ENCODE assay signal across 12 mouse cellular contexts in the genomic region with DNA sequence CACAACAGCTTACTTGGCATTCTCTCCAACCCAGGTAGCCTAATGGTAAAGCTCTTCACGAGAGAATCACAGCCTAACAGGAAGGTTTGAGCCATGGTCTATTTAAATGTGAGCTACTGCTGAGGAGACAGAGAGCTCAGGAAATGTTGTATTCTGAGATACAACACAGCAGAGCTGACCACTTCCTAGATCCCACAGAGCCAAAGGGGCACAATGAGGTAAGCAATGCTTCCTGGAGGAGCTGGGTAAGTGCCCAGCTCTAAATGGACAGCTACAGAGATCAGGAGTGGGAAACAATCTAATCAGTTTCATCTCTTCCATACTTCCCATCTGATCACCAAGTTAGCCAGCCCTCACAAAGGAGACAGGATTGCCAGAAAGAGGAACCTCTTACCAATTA. TPM values are rescaled to one million over a fixed set of nuclear protein-coding genes. Genes with fewer than 3 reads are reported as not detected.
DNase-seq lines count a peak whose midpoint lies in the region; ATAC-seq lines count a peak whose summit lies in the region.
"Had no signal": no experiment of that assay in that cellular context is flagged by ENCODE, and none has a peak within 500 bp of the region (broad histone marks: within the 10 kb centered on the region; RNA-seq: fewer than 3 reads in every experiment).

No protein-coding gene starts in this region.

- H3K4me2 ChIP-seq in intestine, embryonic 16.5 days (ENCODE audit: low read depth, low read length) = no peak overlapping the region
- H3K4me2 ChIP-seq in intestine, embryonic 15.5 days (replicated peaks) = no peak overlapping the region
- H3K4me2 ChIP-seq in midbrain, embryonic 14.5 days (ENCODE audit: low read length) = no peak overlapping the region
- no peak overlapping the region for H3K4me2 ChIP-seq in midbrain, embryonic 13.5 days (replicated peaks)
- H3K4me2 ChIP-seq in lung, embryonic 16.5 days (ENCODE audit: low read depth, low read length) = no peak overlapping the region
- H3K4me2 ChIP-seq: limb, embryonic 13.5 days had no signal

- 56% methylated on average over 1 of the region's 1 CpGs for WGBS in intestine, embryonic 16.5 days
- WGBS in intestine, embryonic 15.5 days = 69% methylated on average over 1 of the region's 1 CpGs
- 92% methylated on average over 1 of the region's 1 CpGs for WGBS in midbrain, embryonic 14.5 days
- 86% methylated on average over 1 of the region's 1 CpGs for WGBS in midbrain, embryonic 13.5 days
- 53% methylated on average over 1 of the region's 1 CpGs for WGBS in lung, embryonic 16.5 days

- no peak for DNase-seq in midbrain, embryonic 14.5 days
- DNase-seq in adrenal gland, adult (ENCODE audit: inconsistent age in 2 of 2, low spot score in 1 of 2) = no peak
- DNase-seq: gastrocnemius, postnatal 36 days had no signal

- H3K36me3 ChIP-seq in intestine, embryonic 16.5 days (ENCODE audit: control insufficient read depth, insufficient read depth, low read length) = no peaks in the 10 kb centered on the region
- H3K36me3 ChIP-seq in intestine, embryonic 15.5 days = no peaks in the 10 kb centered on the region
- H3K36me3 ChIP-seq in midbrain, embryonic 14.5 days (ENCODE audit: control insufficient read depth, insufficient read depth, low read length) = no peaks in the 10 kb centered on the region
- H3K36me3 ChIP-seq in midbrain, embryonic 13.5 days = no peaks in the 10 kb centered on the region
- H3K36me3 ChIP-seq in lung, embryonic 16.5 days (ENCODE audit: control insufficient read depth, insufficient read depth, low read length) = no peaks in the 10 kb centered on the region; the same call in 1 of the 2 replicates
- H3K36me3 ChIP-seq: limb, embryonic 13.5 days had no signal

- 0 out of 2 replicates have a peak overlapping the region, but pooled peaks have one; percentile 31 for H3K27ac ChIP-seq in intestine, embryonic 16.5 days (ENCODE audit: low read length)
- no peak overlapping the region for H3K27ac ChIP-seq in intestine, embryonic 15.5 days
- H3K27ac ChIP-seq in midbrain, embryonic 14.5 days (replicated peaks; ENCODE audit: low read depth, low read length) = 0 out of 2 replicates have a peak overlapping the region, but pooled peaks have one; percentile 13
- H3K27ac ChIP-seq in midbrain, embryonic 13.5 days = no peak overlapping the region
- H3K27ac ChIP-seq in lung, embryonic 16.5 days (ENCODE audit: low read length) = peak overlapping the region; percentile 74
- H3K27ac ChIP-seq: forebrain, embryonic 10.5 days; limb, embryonic 13.5 days had no signal

- H3K4me3 ChIP-seq in intestine, embryonic 16.5 days (ENCODE audit: low read length) = no peak overlapping the region
- no peak overlapping the region for H3K4me3 ChIP-seq in intestine, embryonic 15.5 days (replicated peaks)
- H3K4me3 ChIP-seq in midbrain, embryonic 14.5 days (replicated peaks; ENCODE audit: low read depth, low read length) = no peak overlapping the region
- no peak overlapping the region for H3K4me3 ChIP-seq in midbrain, embryonic 13.5 days (replicated peaks)
- H3K4me3 ChIP-seq in lung, embryonic 16.5 days (ENCODE audit: low read length) = no peak overlapping the region
- H3K4me3 ChIP-seq: forebrain, embryonic 10.5 days; limb, embryonic 13.5 days had no signal

- ATAC-seq in intestine, embryonic 16.5 days = no peak
- no peak for ATAC-seq in intestine, embryonic 15.5 days
- ATAC-seq in midbrain, embryonic 14.5 days (ENCODE audit: low FRiP score, low TSS enrichment) = no peak
- no peak for ATAC-seq in midbrain, embryonic 13.5 days
- ATAC-seq in lung, embryonic 16.5 days (ENCODE audit: low read depth) = peak; percentile 73; the same call in 1 of the 2 replicates
- no peak for ATAC-seq in frontal cortex, adult (ENCODE audit: low TSS enrichment)
- ATAC-seq: activated CD4-positive, CD25-positive, alpha-beta regulatory T cell, adult 4 months had no signal

- no peaks in the 10 kb centered on the region for H3K9me3 ChIP-seq in intestine, embryonic 16.5 days (ENCODE audit: control insufficient read depth, low read length)
- no peaks in the 10 kb centered on the region for H3K9me3 ChIP-seq in intestine, embryonic 15.5 days
- H3K9me3 ChIP-seq in midbrain, embryonic 14.5 days (ENCODE audit: control insufficient read depth, low read length) = no peaks in the 10 kb centered on the region
- H3K9me3 ChIP-seq in midbrain, embryonic 13.5 days = no peaks in the 10 kb centered on the region
- no peaks in the 10 kb centered on the region for H3K9me3 ChIP-seq in lung, embryonic 16.5 days (ENCODE audit: control insufficient read depth, low read length)
- H3K9me3 ChIP-seq: forebrain, embryonic 10.5 days; limb, embryonic 13.5 days had no signal

- H3K27me3 ChIP-seq in intestine, embryonic 16.5 days (replicated peaks; ENCODE audit: control insufficient read depth, insufficient read depth, low read length) = no peaks in the 10 kb centered on the region
- H3K27me3 ChIP-seq in intestine, embryonic 15.5 days (replicated peaks) = no peaks in the 10 kb centered on the region
- no peaks in the 10 kb centered on the region for H3K27me3 ChIP-seq in midbrain, embryonic 14.5 days (ENCODE audit: control insufficient read depth, insufficient read depth, low read length)
- no peaks in the 10 kb centered on the region for H3K27me3 ChIP-seq in midbrain, embryonic 13.5 days
- no peaks in the 10 kb centered on the region for H3K27me3 ChIP-seq in lung, embryonic 16.5 days (ENCODE audit: control insufficient read depth, insufficient read depth, low read depth, low read length)
- H3K27me3 ChIP-seq: limb, embryonic 13.5 days had no signal

- no peaks in the 10 kb centered on the region for H3K4me1 ChIP-seq in intestine, embryonic 16.5 days (ENCODE audit: control insufficient read depth, insufficient read depth, low read length)
- no peaks in the 10 kb centered on the region for H3K4me1 ChIP-seq in intestine, embryonic 15.5 days (replicated peaks)
- no peaks in the 10 kb centered on the region for H3K4me1 ChIP-seq in midbrain, embryonic 14.5 days (ENCODE audit: control insufficient read depth, insufficient read depth, low read length)
- H3K4me1 ChIP-seq in midbrain, embryonic 13.5 days (replicated peaks) = no peaks in the 10 kb centered on the region
- H3K4me1 ChIP-seq in lung, embryonic 16.5 days (replicated peaks; ENCODE audit: control insufficient read depth, insufficient read depth, low read length) = no peaks in the 10 kb centered on the region
- H3K4me1 ChIP-seq: forebrain, embryonic 10.5 days; limb, embryonic 13.5 days had no signal

- H3K9ac ChIP-seq in intestine, embryonic 16.5 days (ENCODE audit: low read depth, low read length) = no peak overlapping the region
- no peak overlapping the region for H3K9ac ChIP-seq in intestine, embryonic 15.5 days
- no peak overlapping the region for H3K9ac ChIP-seq in midbrain, embryonic 14.5 days (replicated peaks; ENCODE audit: low read length)
- no peak overlapping the region for H3K9ac ChIP-seq in midbrain, embryonic 13.5 days (replicated peaks)
- H3K9ac ChIP-seq in lung, embryonic 16.5 days (ENCODE audit: low read length) = no peak overlapping the region
- H3K9ac ChIP-seq: limb, embryonic 13.5 days had no signal

RNA-seq across cellular contexts. Expression of a gene that starts 22.1 kb away (rescaled TPM):
- 22.7 and 23.5 TPM in 2 replicates for polyA plus RNA-seq in intestine, embryonic 16.5 days (2015; fragmentation: Nextera tagmentation; extraction: Ambion mirVana)
- 23.8 and 28.7 TPM in 2 replicates for polyA plus RNA-seq in intestine, embryonic 15.5 days (2015; fragmentation: Nextera tagmentation; extraction: Ambion mirVana)
- polyA plus RNA-seq in midbrain, embryonic 14.5 days (2014; fragmentation: Nextera tagmentation; extraction: Ambion mirVana) = 36.7 and 40.6 TPM in 2 replicates
- polyA plus RNA-seq in midbrain, embryonic 13.5 days (2015; fragmentation: Nextera tagmentation; extraction: Ambion mirVana) = 26.9 and 29.3 TPM in 2 replicates
- 57.6 and 63.8 TPM in 2 replicates for polyA plus RNA-seq in lung, embryonic 16.5 days (2015; fragmentation: Nextera tagmentation; extraction: Ambion mirVana)

RNA-seq across cellular contexts. Expression of a gene that starts 40.4 kb away (rescaled TPM):
- not detected in 2 replicates for polyA plus RNA-seq in intestine, embryonic 16.5 days (2015; fragmentation: Nextera tagmentation; extraction: Ambion mirVana)
- polyA plus RNA-seq in intestine, embryonic 15.5 days (2015; fragmentation: Nextera tagmentation; extraction: Ambion mirVana) = not detected in 2 replicates
- polyA plus RNA-seq in midbrain, embryonic 14.5 days (2014; fragmentation: Nextera tagmentation; extraction: Ambion mirVana) = 0.84 TPM in 1 of 2 replicates, not detected in the other
- 0.44 TPM in 1 of 2 replicates, not detected in the other for polyA plus RNA-seq in midbrain, embryonic 13.5 days (2015; fragmentation: Nextera tagmentation; extraction: Ambion mirVana)
- polyA plus RNA-seq in lung, embryonic 16.5 days (2015; fragmentation: Nextera tagmentation; extraction: Ambion mirVana) = not detected in 2 replicates
- polyA plus RNA-seq: activated CD4-positive, CD25-positive, alpha-beta regulatory T cell, adult 4 months; forebrain, embryonic 10.5 days; thymus, postnatal 0 days had no signal

Comparison
In these comparisons a context has a peak if more than half of its experiments do, and no peak if none do; other contexts are left out.
1. H3K27ac ChIP-seq: peak in intestine, embryonic 16.5 days (single experiment), midbrain, embryonic 14.5 days (single experiment) and lung, embryonic 16.5 days (single experiment); none in intestine, embryonic 15.5 days (single experiment) and midbrain, embryonic 13.5 days (single experiment).